Mouse (Mus musculus): ENCODE measurements around the gene Fpr2. TPM values are rescaled to one million over a fixed set of nuclear protein-coding genes. Genes with fewer than 3 reads are reported as not detected.

The Fpr2 gene
- polyA plus RNA-seq, 1 experiment from 2014 or later: 0.45 TPM

GRCm38 (mm10) chr17:17855064-17855838 lies 32.4 kb upstream of the Fpr2 start, which contains the start of gene Has1:
Gene Has1 (minus strand): TSS chr17:17855205.
- no peaks in the 10 kb centered on the region for H3K27me3 ChIP-seq
- no peak for DNase-seq (ENCODE audit: low read depth, low spot score)
- ATAC-seq: no peak
- in situ Hi-C loops (cut with MboI; ENCODE audit: low pct_unique_long_range_greater_than_20kb): no loop called here
- POLR2A ChIA-PET: no interaction called here
- TF ChIP-seq CTCF (IDR thresholded peaks at IDR 0.05): no peak
- CTCF ChIA-PET: interaction anchor here (0.6 to 1.2 kb wide), 2 partner anchors 9 to 57 kb away, joined by 3 to 5 read pairs; no protein-coding TSS in a partner anchor

- no peaks in the 10 kb centered on the region for H3K27me3 ChIP-seq
- in situ Hi-C loops (cut with MboI; ENCODE audit: low pct_unique_long_range_greater_than_20kb): no loop called here
- TF ChIP-seq CTCF (IDR thresholded peaks at IDR 0.05): no peak
- CTCF ChIA-PET: interaction anchor here (1.9 kb wide), 1 partner anchor 11 kb away, joined by 8 read pairs; no protein-coding TSS in a partner anchor
- no peak for ATAC-seq
- POLR2A ChIA-PET: no interaction called here
- DNase-seq (ENCODE audit: low read depth, low spot score): no peak
Observed at GRCm38 (mm10) chr17:17856612-17857011, 31.0 kb upstream of the Fpr2 start.

- DNase-seq (ENCODE audit: low read depth, low spot score) (no peak), ATAC-seq (no peak)
- CTCF ChIA-PET: interaction anchor here (1.9 kb wide), 1 partner anchor 12 kb away, joined by 8 read pairs; no protein-coding TSS in a partner anchor
- in situ Hi-C loops (cut with MboI; ENCODE audit: low pct_unique_long_range_greater_than_20kb): no loop called here
- POLR2A ChIA-PET: no interaction called here
- TF ChIP-seq CTCF (IDR thresholded peaks at IDR 0.05): no peak
- H3K27me3 ChIP-seq: no peaks in the 10 kb centered on the region
Observed at GRCm38 (mm10) chr17:17857446-17857845, 30.2 kb upstream of the Fpr2 start.

GRCm38 (mm10) chr17:17860110-17860509 lies 27.5 kb upstream of the Fpr2 start:
- ChIA-PET CTCF (interaction anchor here (1.8 kb wide), 1 partner anchor 8 kb away, joined by 5 read pairs; no protein-coding TSS in a partner anchor), POLR2A (interaction anchor here (0.5 kb wide), 1 partner anchor 15 kb away, joined by 3 read pairs; no protein-coding TSS in a partner anchor)
- ATAC-seq: no peak
- DNase-seq (ENCODE audit: low read depth, low spot score): no peak
- H3K27me3 ChIP-seq: no peaks in the 10 kb centered on the region
- in situ Hi-C loops (cut with MboI; ENCODE audit: low pct_unique_long_range_greater_than_20kb): no loop called here
- peak; percentile 30 for TF ChIP-seq CTCF (IDR thresholded peaks at IDR 0.05)

GRCm38 (mm10) chr17:17862360-17862759 lies 25.3 kb upstream of the Fpr2 start:
- no peak for DNase-seq (ENCODE audit: low read depth, low spot score)
- no peak for TF ChIP-seq CTCF (IDR thresholded peaks at IDR 0.05)
- ChIA-PET CTCF (no interaction called here), POLR2A (no interaction called here)
- in situ Hi-C loops (cut with MboI; ENCODE audit: low pct_unique_long_range_greater_than_20kb): no loop called here
- no peak for ATAC-seq
- no peaks in the 10 kb centered on the region for H3K27me3 ChIP-seq

GRCm38 (mm10) chr17:17865168-17865567 lies 22.5 kb upstream of the Fpr2 start:
- DNase-seq (ENCODE audit: low read depth, low spot score): no peak
- H3K27me3 ChIP-seq: no peaks in the 10 kb centered on the region
- ATAC-seq: no peak
- no peak for TF ChIP-seq CTCF (IDR thresholded peaks at IDR 0.05)
- ChIA-PET CTCF (interaction anchor here (0.6 kb wide), 1 partner anchor 13 kb away, joined by 3 read pairs; no protein-coding TSS in a partner anchor), POLR2A (no interaction called here)
- in situ Hi-C loops (cut with MboI; ENCODE audit: low pct_unique_long_range_greater_than_20kb): no loop called here

GRCm38 (mm10) chr17:17866801-17867469 lies 20.7 kb upstream of the Fpr2 start:
- DNase-seq (ENCODE audit: low read depth, low spot score) (no peak), ATAC-seq (no peak)
- no peak for TF ChIP-seq CTCF (IDR thresholded peaks at IDR 0.05)
- ChIA-PET POLR2A (no interaction called here), CTCF (interaction anchor here (1.2 to 1.8 kb wide), 2 partner anchors 8 to 101 kb away, joined by 3 to 5 read pairs; no protein-coding TSS in a partner anchor)
- in situ Hi-C loops (cut with MboI; ENCODE audit: low pct_unique_long_range_greater_than_20kb): no loop called here
- H3K27me3 ChIP-seq: no peaks in the 10 kb centered on the region

- TF ChIP-seq CTCF (IDR thresholded peaks at IDR 0.05): peak; percentile 28
- peak; percentile 26 for ATAC-seq
- CTCF ChIA-PET: interaction anchor here (1.1 to 1.3 kb wide), 3 partner anchors 10 to 26 kb away, joined by 3 read pairs; no protein-coding TSS in a partner anchor
- DNase-seq (ENCODE audit: low read depth, low spot score): no peak
- POLR2A ChIA-PET: no interaction called here
- in situ Hi-C loops (cut with MboI; ENCODE audit: low pct_unique_long_range_greater_than_20kb): no loop called here
- no peaks in the 10 kb centered on the region for H3K27me3 ChIP-seq
Observed at GRCm38 (mm10) chr17:17870892-17871550, 16.6 kb upstream of the Fpr2 start.

- no peaks in the 10 kb centered on the region for H3K27me3 ChIP-seq
- CTCF ChIA-PET: interaction anchor here (1.1 to 1.3 kb wide), 3 partner anchors 11 to 27 kb away, joined by 3 read pairs; no protein-coding TSS in a partner anchor
Observed at GRCm38 (mm10) chr17:17871697-17872096, 15.9 kb upstream of the Fpr2 start.

GRCm38 (mm10) chr17:17879347-17879746 lies 8.3 kb upstream of the Fpr2 start:
- H3K27me3 ChIP-seq: peaks cover 15% of the 10 kb centered on the region
- POLR2A ChIA-PET: no interaction called here
- no peak for TF ChIP-seq CTCF (IDR thresholded peaks at IDR 0.05)
- DNase-seq (ENCODE audit: low read depth, low spot score): no peak
- CTCF ChIA-PET: interaction anchor here (0.7 kb wide), 1 partner anchor 11 kb away, joined by 3 read pairs; no protein-coding TSS in a partner anchor
- in situ Hi-C loops (cut with MboI; ENCODE audit: low pct_unique_long_range_greater_than_20kb): no loop called here
- ATAC-seq: no peak

More at GRCm38 (mm10) chr17:17871697-17872096, 15.9 kb upstream of the Fpr2 start:
- DNase-seq (ENCODE audit: low read depth, low spot score) (no peak), ATAC-seq (no peak)
- in situ Hi-C loops (cut with MboI; ENCODE audit: low pct_unique_long_range_greater_than_20kb): no loop called here
- POLR2A ChIA-PET: no interaction called here
- TF ChIP-seq CTCF (IDR thresholded peaks at IDR 0.05): no peak

Data from Patski (cell line).